Mouse (Mus musculus) CD4-positive helper T cell, adult 2 months (primary cell): Measurements from ENCODE around the gene Crebbp.
"Not testable (repeated sequence)": the region's sequence is repeated elsewhere in the genome, so short reads cannot be mapped to it uniquely, and the experiment has no call there.

ENCODE experiments used
- DNase-seq: peaks from one replicate; pipeline ENCODE4 v3.0.0-alpha.2; 2012; ENCODE audit warnings: low read depth, missing footprints, low spot score

Crebbp gene

DNA sequence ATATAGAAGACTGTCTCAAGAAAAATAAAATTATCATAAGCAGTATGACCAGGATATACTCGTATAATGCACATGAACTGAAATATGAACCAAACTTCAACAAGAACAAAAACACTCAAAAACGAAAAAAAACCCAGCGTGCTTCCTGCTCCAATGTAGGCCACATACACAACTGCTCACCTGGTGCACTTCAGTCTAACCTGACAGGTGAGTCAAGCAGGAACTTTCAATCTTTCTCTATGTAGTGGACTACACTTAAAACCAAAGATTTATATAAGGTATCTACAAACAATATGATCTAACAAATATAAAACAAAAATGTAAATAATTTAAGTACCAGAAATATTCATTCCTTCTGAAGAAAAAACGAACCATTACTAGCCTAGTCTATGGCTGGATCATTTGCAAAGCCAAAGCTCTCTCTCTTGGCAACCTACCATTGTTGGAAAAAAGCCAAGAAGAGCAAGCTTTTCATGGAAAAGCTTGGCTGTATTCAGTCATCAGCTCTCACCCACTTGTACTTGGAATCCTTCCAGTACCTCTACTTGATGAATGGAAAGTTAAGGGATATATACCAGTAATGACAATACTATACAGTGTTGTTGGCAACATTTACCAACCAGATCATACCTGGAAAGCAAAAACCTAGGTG is 53.4 kb downstream of the Crebbp start:
- no peak for DNase-seq

DNA sequence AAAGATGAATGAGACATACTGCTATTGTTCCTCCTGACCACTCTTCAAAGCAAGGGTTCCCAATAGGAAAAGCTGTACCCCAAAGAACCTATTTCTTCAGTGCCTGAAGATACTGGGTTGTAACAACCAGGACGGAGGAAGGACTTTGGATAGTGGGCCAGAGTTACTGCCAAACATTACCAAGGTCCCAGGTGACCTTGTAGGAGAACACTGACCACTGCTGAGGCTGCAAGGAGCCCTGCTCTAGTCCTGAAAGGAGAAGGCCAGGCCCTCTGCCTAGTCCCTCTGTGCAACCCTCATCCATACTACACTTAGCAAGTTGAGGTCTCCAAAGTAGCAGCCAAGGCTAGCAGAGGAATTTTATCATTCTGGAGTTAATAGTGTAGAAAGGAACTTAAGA is 60.7 kb downstream of the Crebbp start:
- DNase-seq, result no peak

DNA sequence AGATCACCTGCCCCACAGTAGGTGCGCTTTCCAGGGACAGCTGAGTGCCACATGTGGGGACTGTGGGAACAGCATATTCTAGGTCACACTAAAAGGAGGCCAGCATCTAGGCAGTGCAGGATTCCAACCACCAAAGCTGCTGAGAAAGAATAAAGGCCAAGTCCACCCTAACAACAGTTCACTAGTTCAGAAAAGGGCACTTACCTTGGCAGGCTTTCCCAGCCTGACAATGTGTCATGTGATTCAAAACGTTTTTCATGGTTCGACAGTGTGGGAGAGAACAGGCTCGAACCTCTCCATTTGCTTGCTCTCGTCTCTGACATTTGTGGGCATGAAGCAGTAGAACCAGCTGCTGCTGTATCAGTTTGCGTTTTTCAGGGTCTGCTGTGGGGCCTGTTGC is 75.3 kb downstream of the Crebbp start:
- DNase-seq, result no peak

DNA sequence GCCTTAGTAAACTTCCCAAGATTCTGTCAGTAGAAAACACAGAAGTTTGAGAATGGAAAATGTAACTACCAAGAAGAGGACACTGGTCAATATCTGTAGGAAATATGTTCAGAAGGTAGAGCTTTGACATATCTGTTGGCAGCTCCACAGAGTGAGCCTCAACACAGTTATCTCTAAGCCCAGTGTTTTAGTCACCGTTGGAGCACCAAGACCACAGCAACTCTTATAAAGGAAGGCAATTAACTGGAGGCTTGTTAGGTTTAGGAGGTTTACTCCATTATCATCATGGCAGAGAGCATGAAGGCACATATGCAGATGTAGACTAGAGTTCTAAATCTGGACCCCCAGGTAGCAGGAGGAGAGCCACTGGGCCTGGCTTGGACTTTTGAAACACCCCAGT is 80.0 kb downstream of the Crebbp start:
- no peak for DNase-seq

GRCm38 (mm10) chr16:4128894-4129293 is 84.9 kb downstream of the Crebbp start:
- no peak for DNase-seq

DNA sequence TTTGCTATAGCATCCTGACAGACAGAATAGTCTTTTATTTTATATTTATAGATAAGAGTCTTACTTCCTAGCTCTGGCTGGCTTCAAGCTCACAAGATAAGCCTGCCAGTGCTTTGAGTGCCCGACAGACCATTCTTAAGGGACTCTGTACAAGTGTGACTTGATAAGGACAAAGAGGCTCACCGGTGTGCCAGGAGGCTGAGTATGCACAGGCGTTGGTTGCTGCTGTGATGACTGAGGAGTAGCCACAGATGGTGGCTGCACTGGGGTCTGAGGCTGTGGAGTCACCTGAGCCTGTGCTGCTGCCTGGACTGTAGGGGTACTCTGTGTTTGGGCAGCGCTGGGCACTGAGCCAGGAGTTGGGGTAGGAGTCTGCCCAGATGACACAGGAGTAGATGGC is 96.7 kb downstream of the Crebbp start:
- DNase-seq, result no peak

- DNase-seq, result no peak
Measured at GRCm38 (mm10) chr16:4100374-4100773, 113.4 kb downstream of the Crebbp start.

DNA sequence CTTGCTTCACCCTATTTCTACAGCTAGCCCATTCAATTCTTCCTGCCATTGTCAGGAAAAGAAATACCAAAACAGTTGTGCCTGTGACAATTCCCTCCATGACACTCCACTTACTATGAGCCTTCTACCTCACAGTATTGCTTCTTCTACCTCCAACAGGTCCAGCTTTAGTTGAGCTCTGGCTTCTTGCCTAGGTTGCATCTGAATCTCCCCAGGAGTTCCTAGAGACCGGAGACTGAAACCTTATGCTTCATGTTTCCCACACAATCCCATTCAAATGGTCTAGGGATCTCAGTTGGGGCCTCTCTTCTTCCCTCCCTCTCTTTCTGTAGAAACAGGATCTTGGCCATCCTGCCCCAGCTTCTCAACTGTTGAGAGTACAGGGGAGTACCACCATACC is 116.3 kb downstream of the Crebbp start:
- no peak for DNase-seq

DNA sequence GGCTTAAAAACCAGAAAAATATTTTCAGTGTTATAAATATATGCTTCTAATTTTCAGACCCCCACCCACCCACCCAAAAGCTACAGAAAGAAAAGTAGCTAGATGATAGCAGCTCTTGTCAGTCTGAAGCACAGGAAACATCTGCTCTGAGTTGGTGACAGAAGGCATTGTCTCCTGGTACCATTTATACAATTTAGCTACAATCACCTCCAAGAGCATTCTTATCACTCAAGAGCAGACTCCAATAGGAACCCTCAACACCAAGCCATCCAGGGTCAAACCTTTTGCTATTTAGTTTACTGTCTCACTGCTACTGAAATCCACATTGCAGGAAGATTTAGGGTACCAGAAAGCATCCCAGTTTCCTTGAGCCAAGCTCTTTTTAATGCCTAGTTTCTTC is 116.9 kb downstream of the Crebbp start:
- DNase-seq, result no peak

DNA sequence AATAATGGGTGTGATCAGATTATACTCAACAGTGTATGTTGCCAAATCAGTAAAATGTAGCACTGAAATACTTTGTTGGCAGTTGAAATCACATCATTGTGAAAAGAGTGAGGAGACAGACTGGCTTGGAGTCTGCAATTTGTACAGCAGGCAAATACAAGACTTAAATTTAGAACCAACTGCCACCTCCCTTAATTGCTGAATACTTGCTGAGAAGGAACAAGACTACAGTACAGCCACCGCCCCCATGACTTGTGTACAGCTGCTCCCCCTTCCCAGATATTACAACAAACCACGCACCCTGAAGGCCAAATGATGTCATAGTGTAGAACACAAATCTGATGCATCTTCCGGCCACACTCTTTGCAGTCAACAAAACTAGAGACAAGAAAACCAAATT is 117.7 kb downstream of the Crebbp start:
- DNase-seq, result no peak

DNA sequence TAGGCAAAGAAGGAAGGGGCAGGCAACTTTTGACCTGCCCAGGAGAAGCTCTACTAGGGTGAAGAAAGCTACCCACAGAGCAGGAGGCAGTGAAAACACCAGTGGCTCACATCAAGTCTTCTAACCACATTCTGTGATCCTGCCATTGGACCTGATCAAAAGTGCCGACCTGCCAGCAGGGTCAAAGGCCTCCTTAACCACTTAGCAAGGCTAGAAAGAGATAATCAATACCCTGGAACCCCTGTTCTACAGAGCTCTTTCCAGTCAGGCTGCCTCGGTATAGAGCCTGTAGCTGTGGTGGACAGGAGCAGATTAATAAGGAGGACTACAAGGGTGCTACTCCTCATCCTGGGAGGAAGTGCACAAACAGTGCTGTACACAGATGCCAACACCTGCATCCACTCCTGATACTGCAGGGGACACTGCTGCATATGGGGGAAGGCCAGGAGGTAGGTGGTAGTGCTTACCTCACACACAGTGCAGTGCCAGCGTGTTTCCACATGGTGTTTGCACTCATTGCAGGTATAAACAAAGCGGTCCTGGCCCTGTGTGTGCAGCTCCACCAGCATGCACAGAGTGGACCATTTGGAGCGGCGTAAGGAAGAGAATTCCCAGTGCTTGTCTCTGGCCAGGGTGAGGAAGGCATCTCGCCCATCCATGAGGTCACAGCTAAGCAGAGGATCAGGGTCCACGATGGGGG is 126.4 kb downstream of the Crebbp start:
- no peak for DNase-seq

- no peak for DNase-seq
Measured at GRCm38 (mm10) chr16:4085851-4086387, 127.9 kb downstream of the Crebbp start.

DNA sequence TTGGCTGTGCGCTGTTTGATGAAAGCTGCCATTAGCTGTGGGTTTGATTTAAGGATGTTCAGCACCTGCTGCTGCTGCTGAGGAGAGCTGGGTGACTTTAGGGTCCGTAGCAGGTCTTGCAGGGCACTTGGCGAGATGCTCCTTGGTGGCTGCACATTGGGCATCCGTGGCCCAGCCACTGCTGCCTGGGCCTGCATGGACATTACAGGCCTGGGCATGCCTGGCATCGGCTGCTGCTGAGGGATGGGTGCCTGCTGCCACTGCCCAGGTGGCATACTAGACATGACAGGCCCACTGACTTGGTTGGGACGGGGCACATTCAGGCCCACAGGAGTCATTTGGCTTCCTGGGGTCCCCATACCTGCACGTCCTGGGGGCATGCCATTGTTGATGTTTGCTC is 128.7 kb downstream of the Crebbp start:
- no peak for DNase-seq

GRCm38 (mm10) chr16:4080419-4080818 is 133.4 kb downstream of the Crebbp start:
- DNase-seq, result not testable (repeated sequence)

DNA sequence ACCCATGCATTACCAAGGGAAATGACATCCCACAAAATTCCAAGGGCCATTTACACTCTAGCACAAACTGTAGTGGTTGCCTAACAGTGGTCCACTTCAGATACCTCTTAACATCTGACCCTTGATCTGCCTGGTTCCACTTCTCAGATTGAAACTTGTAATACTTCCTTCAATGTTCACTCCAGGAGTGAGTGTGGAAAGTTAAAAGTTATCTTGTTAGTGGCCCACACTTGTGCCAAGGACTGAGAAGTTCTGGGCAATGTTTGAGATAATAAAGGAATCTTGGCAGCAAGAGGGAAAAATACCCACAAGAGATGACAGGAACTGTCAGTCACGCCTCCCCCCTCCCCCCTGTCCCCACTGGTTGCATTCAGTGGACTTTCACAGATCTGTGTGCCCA is 134.1 kb downstream of the Crebbp start:
- DNase-seq, result no peak

DNA sequence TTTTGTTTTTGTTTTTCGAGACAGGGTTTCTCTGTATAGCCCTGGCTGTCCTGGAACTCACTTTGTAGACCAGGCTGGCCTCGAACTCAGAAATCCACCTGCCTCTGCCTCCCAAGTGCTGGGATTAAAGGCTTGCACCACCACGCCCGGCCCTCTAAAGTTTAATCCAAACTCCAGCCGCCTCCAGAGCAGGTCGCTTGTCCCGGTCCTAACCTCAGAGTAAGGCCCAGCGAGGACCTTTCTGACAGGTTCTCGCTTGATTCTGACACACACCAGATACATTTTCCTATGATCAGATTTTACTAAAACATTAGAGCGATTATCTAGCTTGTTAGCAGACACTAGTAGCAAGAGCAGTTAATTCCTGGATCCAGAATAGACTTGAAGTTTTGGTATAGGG is 135.5 kb downstream of the Crebbp start:
- not testable (repeated sequence) for DNase-seq

DNA sequence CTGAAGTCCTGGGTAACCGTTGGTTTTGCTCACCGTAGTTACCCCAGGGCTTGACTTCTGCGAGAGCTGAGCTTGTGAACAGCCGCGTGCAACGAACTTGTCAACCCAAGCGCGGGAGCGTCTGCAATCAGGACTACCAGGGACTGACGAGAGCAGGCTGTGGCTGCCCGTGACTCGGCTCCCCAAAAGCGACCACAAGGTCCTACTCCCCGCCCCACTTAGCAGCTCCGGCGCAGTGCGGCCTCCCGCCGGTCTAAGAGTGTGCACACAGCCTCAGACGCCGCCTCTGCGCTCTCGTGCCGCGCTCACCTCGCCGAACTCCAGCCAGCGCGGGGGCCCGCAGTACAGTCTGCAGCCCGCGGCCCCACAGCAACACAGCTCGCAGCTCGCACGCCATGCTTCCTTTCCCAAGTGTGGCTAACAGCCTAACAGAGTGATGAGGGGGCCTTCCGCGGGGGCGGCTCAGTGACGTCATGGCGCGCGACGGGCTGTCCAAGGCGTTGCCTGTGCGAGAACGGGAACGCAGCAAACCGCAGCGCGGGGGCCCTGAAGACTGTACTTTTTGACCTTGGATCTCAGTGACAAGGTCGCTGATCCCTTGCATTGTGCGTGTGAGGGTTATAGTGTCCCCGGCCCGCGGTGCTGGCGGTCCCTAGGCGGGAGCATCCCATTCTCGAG is 136.3 kb downstream of the Crebbp start, which contains the start of gene Trap1:
Trap1 (minus strand) TSS at position 444 of the 678 bp plus-strand sequence.
- peak; percentile 94 for DNase-seq

DNA sequence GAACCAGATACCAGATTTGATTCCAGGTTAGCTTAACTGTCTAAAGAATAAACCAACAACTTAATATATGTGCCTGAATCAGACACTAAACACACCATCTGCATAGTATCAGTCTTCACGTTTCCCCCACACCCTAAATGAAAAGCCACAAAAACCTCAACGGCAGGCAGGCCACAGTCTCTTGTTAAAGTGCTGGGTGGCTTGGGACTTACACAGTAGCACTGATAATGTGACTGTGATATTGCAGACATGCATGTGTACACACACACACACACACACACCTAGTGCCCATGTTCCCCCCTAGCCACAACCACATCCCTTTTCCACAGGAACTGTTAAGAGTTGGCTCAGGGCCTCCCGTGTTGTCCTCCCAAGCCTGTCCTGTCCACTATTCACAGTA is 139.0 kb downstream of the Crebbp start:
- peak; percentile 42 for DNase-seq

DNA sequence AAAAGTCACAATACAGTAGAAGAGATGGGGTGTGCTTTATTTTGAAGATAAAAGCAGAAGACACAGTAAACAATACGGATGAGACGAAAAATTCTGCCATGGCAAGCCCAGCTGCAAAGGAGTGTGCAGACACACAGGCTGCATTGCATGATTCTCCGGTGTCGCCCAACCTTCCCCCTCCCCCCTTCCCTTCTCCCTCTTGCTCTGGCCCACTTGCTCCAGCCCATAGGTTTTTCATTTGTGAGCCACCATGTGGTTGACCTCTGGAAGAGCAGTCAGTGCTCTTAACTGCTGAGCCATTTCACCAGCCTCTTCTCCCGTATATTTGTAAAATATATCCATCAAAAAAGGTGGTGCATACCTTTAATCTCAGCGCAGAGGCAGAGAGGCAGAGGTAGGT is 139.5 kb downstream of the Crebbp start:
- no peak for DNase-seq

GRCm38 (mm10) chr16:4068588-4068987 is 145.2 kb downstream of the Crebbp start:
- DNase-seq, result peak; percentile 50

DNA sequence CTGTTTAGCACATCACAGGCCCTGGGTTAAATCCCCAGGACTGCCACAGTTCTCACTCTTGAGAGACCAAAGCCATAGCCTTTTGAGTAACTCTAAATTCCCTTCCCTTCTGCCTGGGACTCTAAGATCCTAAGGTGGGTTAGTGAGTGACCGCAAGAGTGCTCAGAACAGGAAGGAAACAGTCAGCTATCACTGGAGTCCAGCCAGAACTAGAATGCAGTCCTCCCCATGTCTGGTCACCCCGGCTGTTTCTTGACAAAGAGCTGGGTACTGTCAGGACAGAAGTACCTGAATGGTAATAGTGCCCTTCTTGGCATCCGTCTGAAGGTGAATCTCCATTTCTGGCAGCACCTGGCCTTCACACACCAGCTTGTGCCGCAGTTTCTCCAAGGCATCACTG is 148.9 kb downstream of the Crebbp start:
- no peak for DNase-seq

DNA sequence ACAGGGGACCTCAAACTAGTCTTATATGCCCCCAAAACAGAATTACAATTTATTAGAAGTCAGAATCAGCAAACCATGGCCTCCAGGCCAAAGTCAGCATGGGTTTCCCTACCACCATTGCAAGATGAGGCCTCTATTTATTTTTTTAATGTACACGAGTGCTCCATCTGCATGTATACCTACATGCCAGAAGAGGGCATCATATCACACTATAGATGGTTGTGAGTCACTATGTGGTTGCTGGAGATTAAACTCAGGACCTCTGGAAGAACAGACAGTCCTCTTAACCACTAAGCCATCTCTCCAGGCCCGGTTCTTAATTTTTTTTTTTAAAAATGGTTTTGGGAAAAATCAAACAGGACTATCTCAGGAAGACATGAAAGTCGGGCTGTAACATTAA is 160.0 kb downstream of the Crebbp start:
- DNase-seq, result no peak

- no peak for DNase-seq
Measured at GRCm38 (mm10) chr16:4052601-4053000, 161.2 kb downstream of the Crebbp start.
